Mouse (Mus musculus): ENCODE measurements around the gene Gen1.

Gene Gen1

GRCm38 (mm10) chr12:11223090-11223489, 42.5 kb downstream of the Gen1 start:
- DNase-seq (ENCODE audit: inconsistent ontology term), result no peak

- DNase-seq (ENCODE audit: inconsistent ontology term), result no peak
These were observed 43.0 kb downstream of the Gen1 start for GRCm38 (mm10) chr12:11222566-11222965.

- DNase-seq (ENCODE audit: inconsistent ontology term), result no peak
These were observed 43.9 kb downstream of the Gen1 start for GRCm38 (mm10) chr12:11221524-11222330.

- DNase-seq (ENCODE audit: inconsistent ontology term), result no peak
These were observed 47.8 kb downstream of the Gen1 start for GRCm38 (mm10) chr12:11217726-11218250.

GRCm38 (mm10) chr12:11216454-11216853, 49.1 kb downstream of the Gen1 start:
- DNase-seq (ENCODE audit: inconsistent ontology term), result no peak

GRCm38 (mm10) chr12:11215555-11215954, 50.0 kb downstream of the Gen1 start:
- no peak for DNase-seq (ENCODE audit: inconsistent ontology term)

GRCm38 (mm10) chr12:11214776-11215175, 50.8 kb downstream of the Gen1 start:
- DNase-seq (ENCODE audit: inconsistent ontology term), result no peak

- DNase-seq (ENCODE audit: inconsistent ontology term), result no peak
These were observed 52.7 kb downstream of the Gen1 start for GRCm38 (mm10) chr12:11212881-11213280.

GRCm38 (mm10) chr12:11210361-11210760, 55.2 kb downstream of the Gen1 start:
- no peak for DNase-seq (ENCODE audit: inconsistent ontology term)

GRCm38 (mm10) chr12:11209636-11210035, 56.0 kb downstream of the Gen1 start:
- no peak for DNase-seq (ENCODE audit: inconsistent ontology term)

GRCm38 (mm10) chr12:11208872-11209271, 56.7 kb downstream of the Gen1 start, which contains the start of gene Msgn1:
Msgn1 (minus strand) TSS chr12:11208972.
- DNase-seq (ENCODE audit: inconsistent ontology term), result no peak

GRCm38 (mm10) chr12:11206321-11206720, 59.3 kb downstream of the Gen1 start:
- DNase-seq (ENCODE audit: inconsistent ontology term), result no peak

- DNase-seq (ENCODE audit: inconsistent ontology term), result peak; percentile 34
These were observed 61.6 kb downstream of the Gen1 start for GRCm38 (mm10) chr12:11203694-11204665.

- no peak for DNase-seq (ENCODE audit: inconsistent ontology term)
These were observed 63.1 kb downstream of the Gen1 start for GRCm38 (mm10) chr12:11202476-11202875.

GRCm38 (mm10) chr12:11200711-11201110, 64.9 kb downstream of the Gen1 start:
- DNase-seq (ENCODE audit: inconsistent ontology term), result no peak

- DNase-seq (ENCODE audit: inconsistent ontology term), result no peak
These were observed 67.0 kb downstream of the Gen1 start for GRCm38 (mm10) chr12:11198551-11198950.

GRCm38 (mm10) chr12:11198026-11198425, 67.6 kb downstream of the Gen1 start:
- peak; percentile 62 for DNase-seq (ENCODE audit: inconsistent ontology term)

GRCm38 (mm10) chr12:11196830-11197229, 68.8 kb downstream of the Gen1 start:
- no peak for DNase-seq (ENCODE audit: inconsistent ontology term)

GRCm38 (mm10) chr12:11196142-11196597, 69.4 kb downstream of the Gen1 start:
- DNase-seq (ENCODE audit: inconsistent ontology term), result peak; percentile 67

GRCm38 (mm10) chr12:11195031-11195430, 70.6 kb downstream of the Gen1 start:
- DNase-seq (ENCODE audit: inconsistent ontology term), result no peak

Measured in Muller cell, postnatal 12 days (primary cell).